Mouse (Mus musculus) WW6 (cell line): ENCODE measurements around the gene Itpkc.
"Not testable (repeated sequence)": the region's sequence is repeated elsewhere in the genome, so short reads cannot be mapped to it uniquely, and the experiment has no call there.

Experiments
- DNase-seq: peaks from one replicate; pipeline ENCODE4 v3.0.0-alpha.2; 2013; ENCODE audit warnings: low read depth, low spot score

Gene Itpkc

DNA sequence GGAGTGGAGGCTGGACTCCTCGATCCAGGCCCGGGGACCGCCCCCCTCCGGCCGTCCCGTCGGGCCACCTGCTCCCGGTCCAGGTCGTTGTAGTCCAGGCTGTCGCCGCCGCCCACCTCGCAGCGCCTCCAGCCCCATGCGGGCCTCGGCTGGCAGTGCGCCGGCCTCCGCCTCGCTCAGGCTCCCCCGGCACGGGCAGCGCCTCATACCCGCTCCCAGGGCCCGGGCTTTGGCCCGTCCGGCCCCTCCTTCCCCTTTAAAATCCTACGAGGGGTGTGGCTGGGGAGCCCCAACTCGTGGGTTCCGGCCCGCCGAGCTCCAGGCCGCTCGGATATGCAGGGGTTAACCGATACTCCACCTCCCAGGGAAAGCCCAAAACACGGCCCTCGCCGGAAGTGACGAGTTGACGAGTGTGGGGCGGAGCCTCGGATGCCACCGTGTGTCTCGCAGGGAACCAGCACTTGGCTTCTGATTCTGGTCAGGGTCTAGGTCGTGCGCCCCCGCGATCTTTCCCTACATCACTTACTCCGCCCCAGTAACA, at the start of gene Itpkc:
Gene Itpkc, minus strand, starts transcription at position 381 of the 541 bp plus-strand sequence.
- peak; percentile 91 for DNase-seq

DNA sequence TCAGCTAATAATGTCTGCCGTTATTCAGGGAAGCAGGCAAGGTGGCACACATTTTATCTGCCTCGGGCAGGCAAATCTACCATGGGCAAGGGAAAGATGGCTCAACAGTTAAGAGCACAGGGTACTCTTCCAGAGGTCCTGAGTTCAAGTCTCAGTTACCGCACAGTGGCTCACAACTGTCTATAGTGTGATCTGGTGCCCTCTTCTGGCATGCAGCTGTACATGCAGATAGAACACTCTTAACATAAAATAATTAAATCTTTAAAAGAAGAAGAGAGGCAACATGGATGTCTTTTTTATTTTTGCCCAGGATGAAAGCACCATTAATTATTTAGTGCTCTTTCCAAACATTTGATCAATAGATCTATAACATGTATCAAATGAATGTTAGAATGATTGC, 48.7 kb upstream of the Itpkc start:
- no peak for DNase-seq

DNA sequence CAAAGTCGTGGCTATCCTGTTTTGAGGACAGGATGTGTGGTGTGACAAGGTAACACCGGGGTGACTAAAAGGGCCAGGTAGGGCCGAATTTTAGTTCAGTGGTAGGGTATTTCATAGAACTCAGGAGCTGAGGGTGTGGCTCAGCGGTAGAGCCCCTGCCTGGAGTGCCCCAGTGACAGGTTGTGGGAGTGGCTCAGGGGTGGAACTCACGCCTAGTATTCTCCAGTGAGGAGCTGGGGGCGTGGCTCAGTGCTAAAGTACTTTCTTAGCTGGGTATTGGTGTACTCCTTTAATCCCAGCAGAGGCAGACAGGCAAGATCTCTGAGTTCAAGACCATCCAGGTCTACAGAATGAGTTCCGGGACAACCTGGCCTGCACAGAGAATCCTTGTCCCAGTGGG, 47.6 kb upstream of the Itpkc start:
- no peak for DNase-seq

DNA sequence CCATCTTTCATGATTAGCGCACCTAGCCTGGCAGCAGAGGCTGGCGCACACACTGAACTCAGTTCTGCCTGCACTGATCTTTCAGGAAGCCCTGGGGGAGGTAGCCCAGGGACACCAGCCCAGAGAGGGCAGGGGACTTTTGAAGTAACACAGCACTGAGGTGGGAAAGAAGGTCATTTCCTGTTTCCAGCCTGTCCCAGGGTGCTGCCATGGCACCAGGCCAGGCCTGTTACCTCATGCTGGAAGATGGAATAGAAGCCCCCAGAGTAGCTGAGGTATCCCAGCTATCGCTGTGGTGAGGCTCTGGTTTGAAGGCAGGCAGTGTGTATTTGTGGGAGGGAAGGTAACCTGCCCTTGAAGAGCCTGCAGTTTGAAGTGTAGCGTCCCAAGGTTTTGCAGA, 46.5 kb upstream of the Itpkc start:
- DNase-seq: no peak

DNA sequence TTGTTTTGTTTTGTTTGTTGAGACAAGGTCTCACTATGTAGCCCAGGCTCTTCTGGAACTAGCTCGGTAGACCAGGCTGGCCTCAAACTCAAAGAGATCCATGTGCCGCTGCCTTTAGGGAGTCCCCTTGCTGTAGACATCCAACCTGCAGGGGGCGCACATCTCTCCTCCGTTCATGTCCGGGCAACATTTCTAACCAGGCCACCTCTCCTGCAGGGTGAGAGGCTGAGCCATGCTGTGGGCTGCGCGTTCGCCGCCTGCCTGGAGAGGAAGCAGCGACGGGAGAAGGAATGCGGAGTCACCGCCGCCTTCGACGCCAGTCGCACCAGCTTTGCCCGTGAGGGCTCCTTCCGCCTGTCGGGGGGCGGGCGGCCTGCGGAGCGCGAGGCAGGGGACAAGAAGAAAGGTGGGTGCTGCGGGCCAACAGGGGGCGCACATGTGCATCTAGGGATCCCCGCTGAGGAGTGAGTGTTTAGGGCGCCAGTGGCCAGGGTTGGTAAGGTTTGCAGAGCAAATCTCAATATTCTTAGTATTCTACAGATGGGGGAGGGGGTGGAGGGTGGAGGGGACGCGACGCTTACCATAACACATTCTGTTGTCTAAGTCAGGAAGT, 45.4 kb upstream of the Itpkc start:
- peak; percentile 87 for DNase-seq

DNA sequence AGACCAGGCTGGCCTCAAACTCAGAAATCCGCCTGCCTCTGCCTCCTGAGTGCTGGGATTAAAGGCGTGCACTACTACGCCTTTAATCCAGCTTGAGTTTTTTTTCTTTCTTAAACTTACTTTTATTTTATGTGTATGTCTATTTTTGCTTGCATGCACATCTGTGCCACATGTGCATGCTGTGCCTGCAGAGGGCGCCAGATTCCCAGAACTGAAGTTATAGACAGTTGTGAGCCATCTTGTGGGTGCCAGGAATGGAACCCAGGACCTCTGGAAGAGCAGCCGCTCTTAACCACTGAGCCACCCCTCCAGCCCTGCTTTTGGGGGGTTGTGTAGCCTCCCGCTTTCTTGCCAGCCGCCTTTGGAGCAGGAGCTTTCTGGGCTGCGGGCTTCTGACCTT, 43.0 kb upstream of the Itpkc start:
- no peak for DNase-seq

DNA sequence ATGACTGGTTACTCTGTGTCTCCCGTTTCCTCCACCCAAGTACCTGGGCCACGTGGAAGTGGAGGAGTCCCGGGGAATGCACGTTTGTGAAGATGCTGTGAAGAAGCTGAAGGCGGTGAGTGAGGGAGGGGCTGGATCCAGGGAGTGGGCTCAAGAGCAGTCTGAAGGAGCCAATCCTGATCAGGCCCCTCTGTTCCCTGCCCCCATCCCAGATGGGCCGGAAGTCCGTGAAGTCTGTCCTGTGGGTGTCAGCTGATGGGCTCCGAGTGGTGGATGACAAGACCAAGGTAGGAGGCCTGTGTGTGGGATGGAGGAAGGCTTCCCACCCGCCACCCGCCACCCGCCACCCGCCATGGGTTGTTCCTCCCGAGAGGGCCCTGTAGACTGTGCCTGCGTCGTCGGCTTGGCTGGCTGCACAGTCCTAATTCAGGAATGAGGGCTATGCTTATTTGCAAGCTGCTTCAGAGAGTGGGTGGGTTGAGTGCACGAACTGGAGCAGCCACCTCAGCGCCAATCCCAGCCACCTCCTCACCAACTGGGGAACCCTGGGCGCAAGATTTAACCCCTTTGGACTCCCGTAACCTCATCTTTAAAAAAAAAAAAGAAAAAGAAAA, 38.2 kb upstream of the Itpkc start:
- no peak for DNase-seq

DNA sequence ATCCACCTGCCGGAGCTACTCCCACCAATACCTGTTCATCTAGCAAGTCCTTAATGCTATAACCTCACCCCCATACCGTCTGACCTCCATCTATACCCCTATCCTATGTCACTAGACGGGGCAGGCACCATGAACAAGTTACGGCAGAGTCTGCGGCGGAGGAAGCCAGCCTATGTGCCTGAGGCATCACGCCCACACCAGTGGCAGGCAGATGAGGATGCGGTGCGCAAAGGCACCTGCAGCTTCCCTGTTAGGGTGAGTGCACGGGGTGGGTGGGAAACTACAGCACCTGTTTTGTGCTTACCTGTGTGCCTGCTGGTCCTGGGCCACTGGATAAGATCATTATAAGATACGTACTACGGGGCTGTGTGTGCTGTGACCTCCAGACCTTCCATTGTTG, 36.3 kb upstream of the Itpkc start:
- no peak for DNase-seq

DNA sequence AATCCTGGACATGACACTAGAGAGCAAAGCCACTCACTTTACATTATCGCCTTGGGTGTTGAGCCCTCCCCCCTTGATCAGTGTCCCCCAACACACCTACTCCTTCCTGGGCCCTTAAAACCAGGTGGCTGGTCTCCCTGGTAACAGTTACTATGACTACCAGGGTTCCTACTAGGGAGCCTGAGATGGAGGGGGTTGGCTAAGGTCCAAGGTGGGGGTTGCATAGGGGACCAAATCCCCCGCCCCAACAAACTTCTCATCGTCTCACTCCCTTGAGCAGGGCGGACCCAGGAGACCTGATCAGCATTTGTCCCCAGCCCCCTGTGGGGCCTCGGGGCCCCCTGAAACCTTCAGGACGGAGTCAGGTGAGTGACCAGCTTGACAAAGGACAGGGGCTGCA, 33.4 kb upstream of the Itpkc start:
- DNase-seq: no peak

DNA sequence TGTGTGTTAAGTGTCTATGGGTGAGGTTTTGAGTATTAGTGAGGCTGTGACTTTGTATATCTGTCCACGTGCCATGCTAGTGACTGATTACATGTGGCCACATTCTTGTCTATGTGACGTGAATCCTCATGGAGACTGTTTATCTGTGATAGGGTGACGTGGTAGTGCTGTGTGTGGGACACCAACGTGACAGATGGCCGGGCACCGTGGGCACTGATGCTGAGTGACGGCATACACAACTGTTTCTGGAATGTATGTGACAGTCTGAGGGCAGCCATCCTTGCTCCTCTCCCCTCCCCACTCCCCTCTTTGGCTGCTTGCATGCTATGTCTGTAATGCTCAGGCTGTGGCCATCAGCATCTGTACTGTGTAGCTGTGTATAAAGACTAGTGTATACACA, 32.4 kb upstream of the Itpkc start:
- DNase-seq: no peak

DNA sequence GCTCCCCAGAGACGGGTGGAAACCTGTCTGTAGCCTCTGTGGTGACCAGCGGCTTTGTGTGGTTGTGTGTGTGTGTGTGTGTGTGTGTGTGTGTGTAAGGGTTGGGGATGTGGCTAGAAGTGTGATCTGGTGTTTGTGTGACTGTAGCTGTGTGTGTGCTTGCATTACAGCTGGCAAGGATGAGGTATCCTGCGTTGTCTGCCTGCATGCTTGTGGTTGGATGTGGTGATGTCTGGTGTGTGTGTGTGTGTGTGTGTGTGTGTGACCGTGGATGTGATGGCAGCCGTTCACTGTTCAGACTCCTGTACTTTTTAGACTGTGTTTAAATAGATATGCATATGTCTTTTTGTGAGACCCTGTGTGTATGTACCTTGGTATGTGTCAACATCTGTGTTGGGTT, 31.3 kb upstream of the Itpkc start:
- DNase-seq: no peak

DNA sequence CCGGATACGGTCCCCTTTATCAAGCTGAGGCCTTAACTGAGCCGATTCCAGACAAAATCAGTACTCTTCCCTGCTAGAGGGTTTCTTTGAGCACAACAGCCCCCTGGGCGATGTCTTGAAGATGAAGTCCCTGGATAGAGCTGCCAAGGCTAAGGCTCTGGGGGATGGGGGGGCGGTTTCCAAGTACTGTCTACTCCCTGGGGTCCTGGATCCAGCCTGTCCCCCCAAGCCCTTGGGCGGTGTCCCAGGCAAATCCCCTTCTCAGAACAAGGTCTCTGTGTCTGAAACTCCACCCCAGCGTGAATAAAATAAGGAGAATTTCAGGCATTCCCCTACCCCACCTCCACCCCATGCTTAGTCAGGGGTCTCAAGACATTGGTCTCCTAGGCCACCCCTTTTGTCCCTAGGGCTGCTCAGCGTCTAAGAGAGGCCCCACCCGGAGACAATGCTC, 30.8 kb upstream of the Itpkc start:
- DNase-seq: no peak

DNA sequence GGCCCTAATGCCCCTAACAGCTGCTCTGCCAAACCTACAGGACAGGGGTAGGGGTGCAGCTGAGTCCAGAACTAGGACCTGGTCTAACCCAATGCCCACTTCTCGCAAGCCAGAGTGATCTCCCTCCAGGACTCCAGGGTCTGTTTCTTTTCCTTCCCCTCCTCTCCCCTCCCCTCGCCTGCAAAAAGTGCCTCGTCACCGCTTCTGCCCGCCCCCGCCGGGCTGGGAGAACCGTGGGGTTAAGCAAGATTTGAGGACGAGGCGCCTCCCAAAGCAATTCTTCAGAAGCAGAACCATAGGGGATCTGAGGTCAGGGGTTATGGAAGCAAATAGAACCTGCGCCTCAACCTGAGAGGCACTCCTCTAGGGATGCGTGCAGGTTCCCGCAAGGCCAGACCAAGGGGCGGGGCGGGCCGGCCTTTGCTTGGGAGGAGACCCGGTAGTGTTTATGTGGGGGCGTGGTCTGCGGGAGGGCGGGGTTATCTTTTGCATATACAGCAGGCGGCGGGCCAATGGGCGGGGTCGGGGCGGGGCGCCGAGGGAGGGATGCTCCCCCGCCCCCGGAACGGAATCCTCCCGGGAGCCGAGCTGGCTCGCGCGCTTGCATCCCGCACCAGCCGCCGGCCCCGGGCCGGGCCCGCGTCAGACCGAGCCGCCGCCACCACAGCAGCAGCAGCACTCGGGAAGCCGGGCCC, 29.9 kb upstream of the Itpkc start, which contains the start of gene Numbl:
Gene Numbl, plus strand, starts transcription at position 229 of the 695 bp plus-strand sequence.
- DNase-seq: peak; percentile 91

DNA sequence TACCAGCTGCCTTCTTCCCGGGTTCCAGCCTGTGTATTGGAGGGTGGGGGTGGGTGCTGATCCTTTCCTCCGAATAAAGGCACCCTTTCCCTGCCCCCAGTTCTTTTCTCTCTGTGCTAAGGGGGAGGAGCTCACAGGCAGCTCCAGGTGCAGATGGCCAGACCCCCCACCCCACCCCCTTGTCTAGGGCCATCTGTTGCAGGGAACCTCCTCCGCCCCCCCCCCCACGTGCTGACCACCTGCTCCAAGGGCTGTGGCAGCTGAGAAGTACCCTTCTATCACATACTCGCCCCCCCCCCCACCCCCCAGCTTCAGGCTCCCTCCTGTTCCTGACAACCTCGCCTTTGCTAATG, 29.4 kb upstream of the Itpkc start:
- no peak for DNase-seq

DNA sequence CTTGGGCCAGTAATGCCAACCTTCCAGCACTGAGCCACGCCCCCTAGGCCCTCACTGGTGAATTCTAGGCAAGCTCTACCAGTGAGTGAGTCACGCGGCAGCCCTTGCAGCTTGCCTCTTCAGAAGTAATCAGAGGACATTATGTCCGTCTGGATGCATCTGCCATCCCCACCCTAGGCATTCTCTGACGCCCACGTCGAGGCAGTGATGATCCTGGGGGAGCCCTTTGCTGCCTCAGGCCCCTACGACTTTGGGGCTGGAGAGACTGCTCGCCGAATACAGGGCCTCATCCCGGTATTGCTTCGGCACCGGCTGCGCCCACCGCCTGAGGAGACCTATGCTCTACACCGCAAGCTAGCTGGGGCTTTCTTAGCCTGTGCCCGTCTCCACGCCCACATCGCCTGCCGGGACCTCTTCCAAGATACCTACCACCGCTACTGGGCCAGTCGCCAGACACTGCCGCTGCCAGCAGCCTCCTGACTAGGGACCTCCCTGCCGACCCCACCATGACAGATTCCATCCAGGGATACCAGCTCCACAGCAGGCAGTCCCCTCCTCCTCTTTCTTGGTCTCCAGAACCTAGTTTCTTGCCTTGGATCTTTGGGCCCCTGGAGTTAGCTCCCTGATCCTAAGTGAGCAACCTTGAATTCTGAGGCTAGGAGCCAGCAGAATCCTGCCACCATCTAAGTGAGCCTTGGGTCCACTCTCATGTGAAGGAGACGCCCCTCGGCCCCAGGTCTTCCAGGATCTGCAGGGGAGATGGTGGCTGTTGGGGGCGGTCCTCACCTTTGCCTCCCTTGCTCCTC, 28.8 kb upstream of the Itpkc start:
- DNase-seq: no peak

DNA sequence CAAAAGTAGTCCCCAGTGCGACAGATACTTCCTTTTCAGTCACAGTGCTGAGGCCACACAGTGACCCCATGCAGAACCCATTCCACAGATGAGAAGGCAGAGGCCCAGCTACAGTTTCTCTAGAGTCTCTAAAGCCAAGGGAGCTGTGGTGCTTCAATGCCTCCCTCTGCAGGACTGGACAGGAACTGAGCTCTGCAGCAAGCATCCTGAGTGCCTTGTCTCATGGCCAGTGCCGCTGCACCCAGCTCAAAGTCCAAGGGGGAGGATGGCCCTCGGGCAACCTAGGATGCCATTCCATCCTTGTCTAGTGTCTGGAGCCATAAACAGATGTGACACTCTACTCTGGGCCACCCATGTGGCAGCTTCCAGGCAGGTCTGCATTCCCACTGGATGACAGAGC, 27.3 kb upstream of the Itpkc start:
- DNase-seq: no peak

DNA sequence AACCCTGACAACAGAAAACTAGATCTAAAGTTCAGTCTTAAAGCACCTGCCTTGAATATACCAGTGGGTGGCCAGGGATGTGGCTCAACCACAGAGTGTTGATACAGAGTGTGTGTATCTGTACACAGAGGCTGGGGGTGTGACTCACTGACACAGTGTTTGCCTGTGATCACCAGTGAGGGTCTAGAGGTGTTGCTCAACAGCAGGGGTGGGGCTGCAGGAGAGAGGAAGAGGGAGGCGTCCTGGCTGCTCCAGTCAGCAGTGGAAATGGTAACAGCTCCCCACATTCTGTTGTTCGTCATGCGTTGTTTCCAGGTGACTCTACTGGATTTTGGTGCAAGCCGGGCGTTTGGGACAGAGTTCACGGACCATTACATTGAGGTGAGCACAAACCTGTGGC, 23.5 kb upstream of the Itpkc start:
- DNase-seq: no peak

DNA sequence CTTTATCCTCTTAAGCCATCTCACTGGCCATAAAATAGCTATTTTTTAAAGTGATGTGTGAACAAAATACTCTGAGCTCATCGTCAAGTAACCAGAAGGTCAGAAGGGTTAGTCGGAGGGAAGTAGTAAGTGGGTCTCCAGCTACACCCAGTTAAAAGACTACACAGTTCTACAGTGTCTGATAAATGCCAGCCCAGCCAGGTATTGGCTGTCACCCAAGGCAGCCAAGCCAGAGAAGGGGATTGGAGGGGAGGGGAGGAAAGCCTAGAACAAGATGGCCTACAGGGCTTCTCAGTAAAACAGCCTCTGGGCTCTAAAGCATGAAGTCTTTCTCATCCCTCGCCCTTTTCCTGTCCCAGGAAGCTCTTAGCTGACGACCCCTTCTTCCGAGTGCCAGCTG, 21.5 kb upstream of the Itpkc start:
- DNase-seq: no peak

DNA sequence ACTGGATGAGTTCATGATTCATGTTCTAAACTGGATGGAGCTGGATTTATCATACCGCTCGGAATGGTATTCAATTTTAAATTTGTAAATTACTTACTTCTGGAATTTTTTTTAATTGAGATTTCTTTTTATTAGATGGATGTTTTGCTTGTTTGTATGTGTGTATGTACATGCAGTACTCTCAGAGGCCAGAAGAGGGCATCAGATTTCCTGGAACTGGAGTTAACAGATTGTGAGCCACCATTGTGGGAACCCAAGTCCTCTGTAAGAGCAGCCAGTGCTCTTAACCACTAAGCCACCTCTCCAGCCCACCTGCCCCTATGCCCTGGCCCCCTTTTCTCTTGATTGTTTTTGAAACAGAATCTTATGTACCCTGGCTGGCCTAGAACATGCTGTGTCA, 20.7 kb upstream of the Itpkc start:
- DNase-seq: no peak

DNA sequence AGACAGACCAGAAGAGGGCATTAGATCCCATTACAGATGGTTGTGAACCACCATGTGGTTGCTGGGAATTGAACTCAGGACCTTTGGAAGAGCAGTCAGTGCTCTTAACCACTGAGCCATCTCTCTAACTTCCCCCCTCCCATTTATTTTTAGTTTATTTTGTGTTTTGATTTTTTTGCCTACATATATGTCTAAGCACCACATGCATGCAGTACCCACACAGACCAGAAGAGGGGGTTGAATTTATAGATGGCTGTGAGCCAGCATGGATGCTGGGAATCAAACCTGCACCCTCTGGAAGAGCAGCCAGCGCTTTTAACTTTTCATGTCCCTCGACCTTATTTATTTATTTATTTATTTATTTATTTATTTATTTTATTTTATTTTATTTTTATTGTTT, 15.6 kb upstream of the Itpkc start:
- DNase-seq: not testable (repeated sequence)

DNA sequence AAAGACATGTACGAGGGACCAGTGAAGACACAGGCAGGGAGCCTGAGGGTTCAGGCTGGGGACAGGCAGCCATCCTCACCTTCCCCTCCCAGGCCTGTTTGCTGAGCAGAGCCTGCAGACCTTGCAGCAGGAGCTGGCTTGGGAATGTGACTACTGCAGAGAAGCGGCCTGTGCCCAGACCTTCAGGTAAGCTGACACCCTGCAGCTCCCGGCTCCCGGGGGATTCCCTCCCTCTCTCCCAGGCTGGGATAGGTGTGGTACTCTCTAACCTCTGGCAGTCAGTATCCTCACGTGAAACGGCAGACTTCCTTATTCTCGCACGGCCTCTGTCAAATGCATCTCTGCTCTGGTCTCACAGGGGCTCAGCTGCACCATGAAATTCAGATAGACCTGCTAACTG, 14.8 kb upstream of the Itpkc start:
- no peak for DNase-seq

DNA sequence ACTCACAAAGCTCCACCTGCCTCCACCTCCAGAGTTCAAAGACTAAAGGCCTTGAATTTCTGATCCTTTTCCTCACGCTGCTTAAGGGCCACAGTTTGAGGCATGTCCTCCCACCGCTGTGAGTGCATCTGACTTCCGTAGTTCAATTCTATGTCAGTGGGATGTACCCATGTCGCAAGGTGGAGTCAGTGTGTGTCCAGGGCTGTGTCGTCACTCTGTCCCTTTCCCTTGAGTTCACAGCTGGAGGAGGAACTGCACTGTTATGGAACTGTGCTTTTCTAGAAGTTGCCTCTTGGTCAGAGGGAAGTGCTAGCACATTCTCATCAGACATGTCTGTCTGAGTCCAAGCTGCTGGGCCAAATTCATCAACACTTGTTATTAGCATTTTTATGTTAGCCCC, 10.1 kb upstream of the Itpkc start:
- DNase-seq: no peak
